In the genomic region with DNA sequence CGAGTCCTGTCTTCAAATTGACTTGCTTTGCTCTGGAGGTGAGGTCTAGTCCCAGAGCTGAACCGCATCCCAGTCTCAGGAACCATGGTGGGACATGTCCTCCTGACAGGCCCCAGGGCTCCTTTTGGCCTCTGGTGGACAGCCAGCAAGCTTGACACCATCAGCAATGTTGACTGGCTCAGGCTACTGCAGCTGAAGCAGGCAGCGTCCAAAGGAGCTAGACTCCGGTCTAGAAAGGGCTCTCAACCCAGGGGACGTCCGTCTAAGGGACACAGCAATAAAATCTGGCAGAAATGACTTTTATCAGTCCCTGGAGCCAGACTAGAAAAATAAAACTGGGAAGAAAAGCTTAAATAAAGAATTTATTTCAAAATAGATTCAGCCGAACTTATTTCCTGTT, we compare ENCODE assay signal across 31 mouse cellular contexts. TPM values are rescaled to one million over a fixed set of nuclear protein-coding genes. Genes with fewer than 3 reads are reported as not detected.
DNase-seq lines count a peak whose midpoint lies in the region; ATAC-seq and TF ChIP-seq lines count a peak whose summit lies in the region.
"Had no signal": no experiment of that assay in that cellular context is flagged by ENCODE, and none has a peak within 500 bp of the region (broad histone marks: within the 10 kb centered on the region; RNA-seq: fewer than 3 reads in every experiment).

No protein-coding gene starts in this region.

- no peak overlapping the region for H3K4me3 ChIP-seq in embryonic facial prominence, embryonic 13.5 days
- no peak overlapping the region for H3K4me3 ChIP-seq in embryonic facial prominence, embryonic 10.5 days
- no peak overlapping the region for H3K4me3 ChIP-seq in kidney, adult 2 months (ENCODE audit: insufficient read depth, low read depth, low read length)
- no peak overlapping the region for H3K4me3 ChIP-seq in kidney, embryonic 16.5 days (ENCODE audit: low read length)
- H3K4me3 ChIP-seq: forebrain, embryonic 10.5 days; forebrain, embryonic 13.5 days; gastrocnemius, adult 2 months; heart, embryonic 12.5 days; heart, embryonic 15.5 days had no signal

- H3K9me3 ChIP-seq in embryonic facial prominence, embryonic 13.5 days: no peaks in the 10 kb centered on the region
- H3K9me3 ChIP-seq in embryonic facial prominence, embryonic 10.5 days: no peaks in the 10 kb centered on the region
- H3K9me3 ChIP-seq in kidney, embryonic 16.5 days (ENCODE audit: low read length): no peaks in the 10 kb centered on the region
- H3K9me3 ChIP-seq: forebrain, embryonic 10.5 days; forebrain, embryonic 13.5 days; heart, embryonic 12.5 days; heart, embryonic 15.5 days had no signal

- H3K4me2 ChIP-seq in embryonic facial prominence, embryonic 13.5 days: no peak overlapping the region
- no peak overlapping the region for H3K4me2 ChIP-seq in kidney, embryonic 16.5 days (replicated peaks; ENCODE audit: low read depth, low read length)
- H3K4me2 ChIP-seq: forebrain, embryonic 13.5 days; heart, embryonic 12.5 days; heart, embryonic 15.5 days; hindbrain, embryonic 14.5 days had no signal

- 92% methylated on average over 7 of the region's 7 CpGs for WGBS in embryonic facial prominence, embryonic 13.5 days
- WGBS in embryonic facial prominence, embryonic 10.5 days: 90% methylated on average over 7 of the region's 7 CpGs
- 71% methylated on average over 7 of the region's 7 CpGs for WGBS in kidney, adult 2 months
- WGBS in kidney, embryonic 16.5 days: 79% methylated on average over 7 of the region's 7 CpGs

- TF ChIP-seq POLR2A in kidney, adult 2 months (IDR thresholded peaks at IDR 0.05; ENCODE audit: low read depth, low read length): no peak

- H3K27me3 ChIP-seq in embryonic facial prominence, embryonic 13.5 days: no peaks in the 10 kb centered on the region
- H3K27me3 ChIP-seq in embryonic facial prominence, embryonic 10.5 days (replicated peaks; ENCODE audit: low read depth, poor library complexity, severe bottlenecking): no peaks in the 10 kb centered on the region
- no peaks in the 10 kb centered on the region for H3K27me3 ChIP-seq in kidney, adult 2 months (replicated peaks; ENCODE audit: control insufficient read depth, insufficient read depth, low read length)
- no peaks in the 10 kb centered on the region for H3K27me3 ChIP-seq in kidney, embryonic 16.5 days (ENCODE audit: insufficient read depth, low read length)
- H3K27me3 ChIP-seq: forebrain, embryonic 13.5 days; heart, embryonic 12.5 days; heart, embryonic 15.5 days had no signal

- no peaks in the 10 kb centered on the region for H3K4me1 ChIP-seq in embryonic facial prominence, embryonic 13.5 days
- H3K4me1 ChIP-seq in embryonic facial prominence, embryonic 10.5 days: peaks cover 6% of the 10 kb centered on the region; the same call in 1 of the 2 replicates
- no peaks in the 10 kb centered on the region for H3K4me1 ChIP-seq in kidney, adult 2 months (ENCODE audit: control insufficient read depth, insufficient read depth, low read length)
- no peaks in the 10 kb centered on the region for H3K4me1 ChIP-seq in kidney, embryonic 16.5 days (ENCODE audit: insufficient read depth, low read length)
- H3K4me1 ChIP-seq: forebrain, embryonic 13.5 days; heart, embryonic 12.5 days; heart, embryonic 15.5 days had no signal

- DNase-seq in embryonic facial prominence, embryonic 10.5 days (ENCODE audit: low spot score): no peak
- peak; percentile 8 for DNase-seq in kidney, adult 2 months
- no peak for DNase-seq in kidney, postnatal 4 days
- DNase-seq in kidney, postnatal 36 days: peak; percentile 7 to 26
- DNase-seq: adrenal gland, adult 2 months; adrenal gland, postnatal 14 days; cerebellum, adult 11 months; cerebellum, adult 2 months; cerebellum, adult 9-11 months; cerebellum, postnatal 25 days; gastrocnemius, adult 2 months; gastrocnemius, postnatal 14 days; heart, postnatal 10 days; heart, postnatal 36 days had no signal

- peaks cover 68% of the 10 kb centered on the region for H3K36me3 ChIP-seq in embryonic facial prominence, embryonic 13.5 days
- peaks cover 74% of the 10 kb centered on the region for H3K36me3 ChIP-seq in embryonic facial prominence, embryonic 10.5 days (replicated peaks)
- H3K36me3 ChIP-seq in kidney, adult 2 months (ENCODE audit: control insufficient read depth, insufficient read depth, low read length): peaks cover 13% of the 10 kb centered on the region
- peaks cover 64% of the 10 kb centered on the region for H3K36me3 ChIP-seq in kidney, embryonic 16.5 days (ENCODE audit: insufficient read depth, low read length)

- no peak for ATAC-seq in embryonic facial prominence, embryonic 13.5 days (ENCODE audit: insufficient number of reproducible peaks, insufficient read depth, low FRiP score, low TSS enrichment, low read depth)
- ATAC-seq in kidney, embryonic 16.5 days (ENCODE audit: low FRiP score, low TSS enrichment): no peak
- no peak for ATAC-seq in megakaryocyte, adult 5-6 weeks (ENCODE audit: poor library complexity, severe bottlenecking)
- ATAC-seq: forebrain, embryonic 13.5 days; forebrain, embryonic 16.5 days; hindbrain, postnatal 0 days had no signal

- H3K9ac ChIP-seq in embryonic facial prominence, embryonic 13.5 days: 0 out of 2 replicates have a peak overlapping the region, but pooled peaks have one; percentile 27
- no peak overlapping the region for H3K9ac ChIP-seq in kidney, embryonic 16.5 days (replicated peaks; ENCODE audit: low read length)
- H3K9ac ChIP-seq: forebrain, embryonic 13.5 days; heart, embryonic 12.5 days; heart, embryonic 15.5 days; hindbrain, embryonic 14.5 days had no signal

- no peak for TF ChIP-seq CTCF in kidney, adult 2 months (conservative IDR thresholded peaks at IDR 0.05; ENCODE audit: insufficient read depth, insufficient read length, low read depth, low read length)

- peak overlapping the region; percentile 4; the same call in 1 of the 2 replicates for H3K27ac ChIP-seq in embryonic facial prominence, embryonic 13.5 days
- H3K27ac ChIP-seq in embryonic facial prominence, embryonic 10.5 days (replicated peaks): no peak overlapping the region
- H3K27ac ChIP-seq in kidney, adult 2 months (ENCODE audit: insufficient read depth, low read depth, low read length): no peak overlapping the region
- H3K27ac ChIP-seq in kidney, embryonic 16.5 days (ENCODE audit: low read length): no peak overlapping the region
- H3K27ac ChIP-seq: forebrain, embryonic 10.5 days; forebrain, embryonic 13.5 days; gastrocnemius, adult 2 months; heart, embryonic 15.5 days; hindbrain, embryonic 14.5 days; hindbrain, postnatal 0 days had no signal

RNA-seq across cellular contexts. Expression of a gene that starts 19.6 kb away (rescaled TPM):
- polyA plus RNA-seq in embryonic facial prominence, embryonic 13.5 days (2015; fragmentation: Nextera tagmentation; extraction: Ambion mirVana): not detected in 2 replicates
- polyA plus RNA-seq in embryonic facial prominence, embryonic 10.5 days (2016; fragmentation: Nextera tagmentation; extraction: Ambion mirVana): not detected in 2 replicates
- not detected in 2 replicates for polyA plus RNA-seq in kidney, adult 2 months (2012; rRNA removed)
- 0.09 and 0.14 TPM in 2 replicates for polyA plus RNA-seq in kidney, embryonic 16.5 days (2015; fragmentation: Nextera tagmentation; extraction: Ambion mirVana)
- not detected in 2 replicates for total RNA-seq in megakaryocyte, adult 5-6 weeks (2015)
- total RNA-seq in megakaryocyte, adult 5-6 weeks (2017): not detected in 2 replicates
- total RNA-seq: adrenal gland, adult 2 months; adrenal gland, postnatal 14 days; adrenal gland, postnatal 4 days; common myeloid progenitor, adult 5-6 weeks; gastrocnemius, adult 2 months; gastrocnemius, postnatal 14 days; gastrocnemius, postnatal 4 days; heart, adult 18-20 months; heart, postnatal 10 days; heart, postnatal 36 days; hindbrain, postnatal 0 days; MEL had no signal
- polyA plus RNA-seq: adrenal gland, adult 2 months; cerebellum, adult 2 months; embryonic facial prominence, embryonic 14.5 days; forebrain, embryonic 10.5 days; forebrain, embryonic 13.5 days; forebrain, embryonic 16.5 days; heart, embryonic 12.5 days; heart, embryonic 15.5 days; hindbrain, embryonic 11.5 days; hindbrain, embryonic 14.5 days had no signal

RNA-seq across cellular contexts. Expression of a gene that starts 39.4 kb away (rescaled TPM):
- polyA plus RNA-seq in embryonic facial prominence, embryonic 13.5 days (2015; fragmentation: Nextera tagmentation; extraction: Ambion mirVana): 58.5 and 63.3 TPM in 2 replicates
- 52.9 and 57.9 TPM in 2 replicates for polyA plus RNA-seq in embryonic facial prominence, embryonic 10.5 days (2016; fragmentation: Nextera tagmentation; extraction: Ambion mirVana)
- 17.2 and 19.6 TPM in 2 replicates for polyA plus RNA-seq in kidney, adult 2 months (2012; rRNA removed)
- polyA plus RNA-seq in kidney, embryonic 16.5 days (2015; fragmentation: Nextera tagmentation; extraction: Ambion mirVana): 49.8 and 54.7 TPM in 2 replicates
- total RNA-seq in megakaryocyte, adult 5-6 weeks (2015): 8.6 and 13.5 TPM in 2 replicates
- 10.8 and 13.3 TPM in 2 replicates for total RNA-seq in megakaryocyte, adult 5-6 weeks (2017)

Comparison
In these comparisons a context has a peak if more than half of its experiments do, and no peak if none do; other contexts are left out.
1. DNase-seq: peak in kidney, adult 2 months (single experiment) and kidney, postnatal 36 days (2 of 2); none in embryonic facial prominence, embryonic 10.5 days (single experiment) and kidney, postnatal 4 days (0 of 2).